Mouse (Mus musculus): ENCODE measurements around the gene Crisp4. TPM values are rescaled to one million over a fixed set of nuclear protein-coding genes. Genes with fewer than 3 reads are reported as not detected.

Gene Crisp4
- polyA plus RNA-seq (2014; fragmentation: Nextera tagmentation; extraction: Ambion mirVana), result not detected in 2 replicates

GRCm38 (mm10) chr1:18145802-18146201 lies at the start of gene Crisp4:
Gene Crisp4, minus strand, starts transcription at chr1:18145902.
- Histone ChIP-seq H3K27me3 (ENCODE audit: control insufficient read depth, insufficient read depth, low read length) (no peaks in the 10 kb centered on the region), H3K9ac (ENCODE audit: low read length) (no peak within 1 kb of the TSS), H3K27ac (replicated peaks in 1 of 2; ENCODE audit: control insufficient read depth in 1 of 2, insufficient read depth in 1 of 2, low read depth in 2 of 2, low read length in 2 of 2) (no peak within 1 kb of the TSS), H3K36me3 (ENCODE audit: control insufficient read depth, insufficient read depth, low read length) (no peaks in the 10 kb centered on the region), H3K9me3 (ENCODE audit: control insufficient read depth, low read length) (no peaks in the 10 kb centered on the region), H3K4me2 (ENCODE audit: low read length) (no peak within 1 kb of the TSS), H3K4me3 (ENCODE audit: control insufficient read depth in 1 of 2, insufficient read depth in 1 of 2, low read depth in 1 of 2, low read length in 2 of 2) (no peak within 1 kb of the TSS), H3K4me1 (ENCODE audit: control insufficient read depth in 2 of 2, insufficient read depth in 2 of 2, low read length in 2 of 2) (no peaks in the 10 kb centered on the region)
- ATAC-seq (ENCODE audit: insufficient number of reproducible peaks, insufficient read depth, low FRiP score, low read depth), result no peak
- 55% methylated on average over 3 of the region's 3 CpGs for WGBS

GRCm38 (mm10) chr1:18191719-18192118 lies 46.0 kb upstream of the Crisp4 start:
- Histone ChIP-seq H3K4me2 (ENCODE audit: low read length) (no peak overlapping the region), H3K9ac (ENCODE audit: low read length) (no peak overlapping the region), H3K4me1 (ENCODE audit: control insufficient read depth in 2 of 2, insufficient read depth in 2 of 2, low read length in 2 of 2) (no peaks in the 10 kb centered on the region), H3K9me3 (ENCODE audit: control insufficient read depth, low read length) (no peaks in the 10 kb centered on the region), H3K4me3 (ENCODE audit: control insufficient read depth in 1 of 2, insufficient read depth in 1 of 2, low read depth in 1 of 2, low read length in 2 of 2) (no peak overlapping the region), H3K27ac (replicated peaks in 1 of 2; ENCODE audit: control insufficient read depth in 1 of 2, insufficient read depth in 1 of 2, low read depth in 2 of 2, low read length in 2 of 2) (no peak overlapping the region), H3K27me3 (ENCODE audit: control insufficient read depth, insufficient read depth, low read length) (no peaks in the 10 kb centered on the region), H3K36me3 (ENCODE audit: control insufficient read depth, insufficient read depth, low read length) (no peaks in the 10 kb centered on the region)
- 41% methylated on average over 4 of the region's 4 CpGs for WGBS
- no peak for ATAC-seq (ENCODE audit: insufficient number of reproducible peaks, insufficient read depth, low FRiP score, low read depth)

- Histone ChIP-seq H3K27ac (replicated peaks in 1 of 2; ENCODE audit: control insufficient read depth in 1 of 2, insufficient read depth in 1 of 2, low read depth in 2 of 2, low read length in 2 of 2) (no peak overlapping the region), H3K27me3 (ENCODE audit: control insufficient read depth, insufficient read depth, low read length) (no peaks in the 10 kb centered on the region), H3K9ac (ENCODE audit: low read length) (no peak overlapping the region), H3K4me2 (ENCODE audit: low read length) (no peak overlapping the region), H3K36me3 (ENCODE audit: control insufficient read depth, insufficient read depth, low read length) (no peaks in the 10 kb centered on the region), H3K4me3 (ENCODE audit: control insufficient read depth in 1 of 2, insufficient read depth in 1 of 2, low read depth in 1 of 2, low read length in 2 of 2) (no peak overlapping the region), H3K9me3 (ENCODE audit: control insufficient read depth, low read length) (no peaks in the 10 kb centered on the region), H3K4me1 (ENCODE audit: control insufficient read depth in 2 of 2, insufficient read depth in 2 of 2, low read length in 2 of 2) (no peaks in the 10 kb centered on the region)
- 22% methylated on average over 1 of the region's 1 CpGs for WGBS
- no peak for ATAC-seq (ENCODE audit: insufficient number of reproducible peaks, insufficient read depth, low FRiP score, low read depth)
Measured at GRCm38 (mm10) chr1:18190714-18191712, 45.3 kb upstream of the Crisp4 start.

GRCm38 (mm10) chr1:18181167-18181566 lies 35.5 kb upstream of the Crisp4 start:
- no peak overlapping the region for H3K9ac ChIP-seq (ENCODE audit: low read length)
- no peak overlapping the region for H3K4me3 ChIP-seq (ENCODE audit: control insufficient read depth in 1 of 2, insufficient read depth in 1 of 2, low read depth in 1 of 2, low read length in 2 of 2)
- ATAC-seq (ENCODE audit: insufficient number of reproducible peaks, insufficient read depth, low FRiP score, low read depth), result peak; percentile 86
- H3K27me3 ChIP-seq (ENCODE audit: control insufficient read depth, insufficient read depth, low read length), result no peaks in the 10 kb centered on the region
- 36% methylated on average over 3 of the region's 3 CpGs for WGBS
- no peaks in the 10 kb centered on the region for H3K36me3 ChIP-seq (ENCODE audit: control insufficient read depth, insufficient read depth, low read length)
- H3K9me3 ChIP-seq (ENCODE audit: control insufficient read depth, low read length), result no peaks in the 10 kb centered on the region
- no peak overlapping the region for H3K4me2 ChIP-seq (ENCODE audit: low read length)
- H3K27ac ChIP-seq (replicated peaks in 1 of 2; ENCODE audit: control insufficient read depth in 1 of 2, insufficient read depth in 1 of 2, low read depth in 2 of 2, low read length in 2 of 2), result no peak overlapping the region
- no peaks in the 10 kb centered on the region; a peak in 1 of 4 replicates for H3K4me1 ChIP-seq (ENCODE audit: control insufficient read depth in 2 of 2, insufficient read depth in 2 of 2, low read length in 2 of 2)

- Histone ChIP-seq H3K27ac (replicated peaks in 1 of 2; ENCODE audit: control insufficient read depth in 1 of 2, insufficient read depth in 1 of 2, low read depth in 2 of 2, low read length in 2 of 2) (no peak overlapping the region), H3K27me3 (ENCODE audit: control insufficient read depth, insufficient read depth, low read length) (no peaks in the 10 kb centered on the region), H3K36me3 (ENCODE audit: control insufficient read depth, insufficient read depth, low read length) (no peaks in the 10 kb centered on the region), H3K4me1 (ENCODE audit: control insufficient read depth in 2 of 2, insufficient read depth in 2 of 2, low read length in 2 of 2) (no peaks in the 10 kb centered on the region), H3K9me3 (ENCODE audit: control insufficient read depth, low read length) (no peaks in the 10 kb centered on the region), H3K4me2 (ENCODE audit: low read length) (no peak overlapping the region), H3K9ac (ENCODE audit: low read length) (no peak overlapping the region), H3K4me3 (ENCODE audit: control insufficient read depth in 1 of 2, insufficient read depth in 1 of 2, low read depth in 1 of 2, low read length in 2 of 2) (no peak overlapping the region)
- no peak for ATAC-seq (ENCODE audit: insufficient number of reproducible peaks, insufficient read depth, low FRiP score, low read depth)
- 64% methylated on average over 4 of the region's 4 CpGs for WGBS
Measured at GRCm38 (mm10) chr1:18170573-18170972, 24.9 kb upstream of the Crisp4 start.

- Histone ChIP-seq H3K4me2 (ENCODE audit: low read length) (no peak overlapping the region), H3K36me3 (ENCODE audit: control insufficient read depth, insufficient read depth, low read length) (no peaks in the 10 kb centered on the region), H3K9me3 (ENCODE audit: control insufficient read depth, low read length) (no peaks in the 10 kb centered on the region), H3K9ac (ENCODE audit: low read length) (no peak overlapping the region), H3K4me1 (ENCODE audit: control insufficient read depth in 2 of 2, insufficient read depth in 2 of 2, low read length in 2 of 2) (no peaks in the 10 kb centered on the region), H3K4me3 (ENCODE audit: control insufficient read depth in 1 of 2, insufficient read depth in 1 of 2, low read depth in 1 of 2, low read length in 2 of 2) (no peak overlapping the region), H3K27me3 (ENCODE audit: control insufficient read depth, insufficient read depth, low read length) (no peaks in the 10 kb centered on the region), H3K27ac (replicated peaks in 1 of 2; ENCODE audit: control insufficient read depth in 1 of 2, insufficient read depth in 1 of 2, low read depth in 2 of 2, low read length in 2 of 2) (no peak overlapping the region)
- 64% methylated on average over 1 of the region's 1 CpGs for WGBS
- ATAC-seq (ENCODE audit: insufficient number of reproducible peaks, insufficient read depth, low FRiP score, low read depth), result no peak
Measured at GRCm38 (mm10) chr1:18168261-18168660, 22.6 kb upstream of the Crisp4 start.

- no peak overlapping the region for H3K9ac ChIP-seq (ENCODE audit: low read length)
- H3K9me3 ChIP-seq (ENCODE audit: control insufficient read depth, low read length), result no peaks in the 10 kb centered on the region
- WGBS, result 76% methylated on average over 6 of the region's 6 CpGs
- no peak for ATAC-seq (ENCODE audit: insufficient number of reproducible peaks, insufficient read depth, low FRiP score, low read depth)
- no peak overlapping the region for H3K4me2 ChIP-seq (ENCODE audit: low read length)
- no peaks in the 10 kb centered on the region for H3K4me1 ChIP-seq (ENCODE audit: control insufficient read depth in 2 of 2, insufficient read depth in 2 of 2, low read length in 2 of 2)
- H3K36me3 ChIP-seq (ENCODE audit: control insufficient read depth, insufficient read depth, low read length), result no peaks in the 10 kb centered on the region
- H3K4me3 ChIP-seq (ENCODE audit: control insufficient read depth in 1 of 2, insufficient read depth in 1 of 2, low read depth in 1 of 2, low read length in 2 of 2), result no peak overlapping the region
- no peaks in the 10 kb centered on the region for H3K27me3 ChIP-seq (ENCODE audit: control insufficient read depth, insufficient read depth, low read length)
- no peak overlapping the region for H3K27ac ChIP-seq (replicated peaks in 1 of 2; ENCODE audit: control insufficient read depth in 1 of 2, insufficient read depth in 1 of 2, low read depth in 2 of 2, low read length in 2 of 2)
Measured at GRCm38 (mm10) chr1:18159082-18159481, 13.4 kb upstream of the Crisp4 start.

All from heart, embryonic 14.5 days (tissue).